Mouse (Mus musculus) midbrain, postnatal 0 days (tissue): ENCODE data around the gene Inhbb. TPM values are rescaled to one million over a fixed set of nuclear protein-coding genes. Genes with fewer than 3 reads are reported as not detected.

Experiments used
- ATAC-seq: fragments of 200-750 bp; cut with Nextera tagmentation; 2 replicates; pipeline ENCODE4 v1.8.0; 2017; ENCODE audit warnings: moderate number of reproducible peaks, mild to moderate bottlenecking, moderate TSS enrichment, moderate library complexity; ENCODE audit not compliant: low FRiP score
- DNase-seq: peaks from one replicate; pipeline ENCODE4 v3.0.0-alpha.2; 2015; ENCODE audit warnings: low spot score
- H3K27ac ChIP-seq: fragments of 300-500 bp; sonication (generic); 2 replicates; pipeline ENCODE4 v1.5.1; 2014; ENCODE audit warnings: low read depth, mild to moderate bottlenecking, low read length, mixed read lengths
- H3K27me3 ChIP-seq: fragments of 300-500 bp; sonication (generic); 2 replicates; pipeline ENCODE4 v1.6.1; 2014; ENCODE audit warnings: low read length, control low read depth, mixed read lengths; ENCODE audit not compliant: insufficient read depth
- H3K36me3 ChIP-seq: fragments of 300-500 bp; sonication (generic); 2 replicates; pipeline ENCODE4 v1.6.1; 2014; ENCODE audit warnings: low read length, control low read depth, mixed read lengths; ENCODE audit not compliant: insufficient read depth
- H3K4me1 ChIP-seq: fragments of 300-500 bp; sonication (generic); 2 replicates; pipeline ENCODE4 v1.6.1; 2014; ENCODE audit warnings: mild to moderate bottlenecking, control low read depth, antibody characterized with exemption, low read length, mixed read lengths; ENCODE audit not compliant: insufficient read depth
- H3K4me2 ChIP-seq: fragments of 300-500 bp; sonication (generic); 2 replicates; pipeline ENCODE4 v1.6.1; 2014; ENCODE audit warnings: low read depth, mild to moderate bottlenecking, low read length, mixed read lengths; ENCODE audit not compliant: poor library complexity, severe bottlenecking
- H3K4me3 ChIP-seq: fragments of 300-500 bp; sonication (generic); 2 replicates; pipeline ENCODE4 v1.5.1; 2014; ENCODE audit warnings: low read depth, mild to moderate bottlenecking, low read length, moderate library complexity
- H3K9ac ChIP-seq: fragments of 300-500 bp; sonication (generic); replicated peaks from 2 replicates; pipeline ENCODE4 v1.6.1; 2014; ENCODE audit warnings: mild to moderate bottlenecking, low read length, moderate library complexity, mixed read lengths; ENCODE audit not compliant: poor library complexity, severe bottlenecking
- H3K9me3 ChIP-seq: fragments of 300-500 bp; sonication (generic); 2 replicates; pipeline ENCODE4 v1.6.1; 2016; ENCODE audit warnings: low read length, control low read depth
- CTCF ChIP-seq: IDR thresholded peaks from 2 replicates; pipeline ENCODE4 v1.5.1; 2016; ENCODE audit warnings: antibody characterized with exemption, mild to moderate bottlenecking
- WGBS: fragments of 180-500 bp; shearing (Covaris S2); extraction: QIAGEN DNeasy Blood & Tissue Kit; methylation state at CpG from one replicate; pipeline ENCODE4 v1.1.7; 2014; 5-methylcytosine and 5-hydroxymethylcytosine counted together
- polyA plus RNA-seq: library from polyadenylated mRNA; unstranded; fragments of >200 nt; fragmentation: Nextera tagmentation; extraction: Ambion mirVana; gene quantifications from 2 replicates; pipeline ENCODE4 v1.2.1, GENCODE M21; 2015
- total RNA-seq: library from RNA; depleted of rRNA; stranded (reverse); fragments of >200 nt; gene quantifications from 2 replicates; pipeline ENCODE4 v1.2.3, GENCODE M21; 2014; rRNA removed

The Inhbb gene
- total and polyA plus RNA-seq, 2 experiments from 2014 or later: 2.6 to 5.1 TPM

- WGBS: 88% methylated on average over 3 of the region's 3 CpGs
- H3K27ac ChIP-seq: no peak overlapping the region
- ATAC-seq: no peak
- H3K4me3 ChIP-seq: no peak overlapping the region
- H3K27me3 ChIP-seq: no peaks in the 10 kb centered on the region
- no peak for DNase-seq
- no peak overlapping the region for H3K4me2 ChIP-seq
- H3K4me1 ChIP-seq: peaks cover 4% of the 10 kb centered on the region; the same call in 1 of the 2 replicates
- H3K36me3 ChIP-seq: no peaks in the 10 kb centered on the region
- no peak overlapping the region for H3K9ac ChIP-seq
- no peak for TF ChIP-seq CTCF
- H3K9me3 ChIP-seq: no peaks in the 10 kb centered on the region
Observed at GRCm38 (mm10) chr1:119386306-119386705, 35.7 kb downstream of the Inhbb start.

GRCm38 (mm10) chr1:119383916-119384315, 38.1 kb downstream of the Inhbb start:
- Histone ChIP-seq H3K27ac (no peak overlapping the region), H3K9me3 (no peaks in the 10 kb centered on the region), H3K36me3 (no peaks in the 10 kb centered on the region), H3K9ac (no peak overlapping the region), H3K27me3 (no peaks in the 10 kb centered on the region), H3K4me1 (peaks cover 1% of the 10 kb centered on the region; the same call in 1 of the 2 replicates), H3K4me2 (no peak overlapping the region), H3K4me3 (no peak overlapping the region)
- DNase-seq: peak; percentile 45
- TF ChIP-seq CTCF: no peak
- no peak for ATAC-seq
- WGBS: 52% methylated on average over 10 of the region's 10 CpGs

- 85% methylated on average over 4 of the region's 4 CpGs for WGBS
- H3K27me3 ChIP-seq: no peaks in the 10 kb centered on the region
Observed at GRCm38 (mm10) chr1:119380609-119381008, 41.4 kb downstream of the Inhbb start.

GRCm38 (mm10) chr1:119375376-119375775, 46.7 kb downstream of the Inhbb start:
- no peak overlapping the region for H3K9ac ChIP-seq
- ATAC-seq: no peak
- no peak for DNase-seq
- H3K4me2 ChIP-seq: no peak overlapping the region
- H3K4me1 ChIP-seq: no peaks in the 10 kb centered on the region
- no peak overlapping the region for H3K4me3 ChIP-seq
- H3K27ac ChIP-seq: no peak overlapping the region
- WGBS: 74% methylated on average over 5 of the region's 5 CpGs
- no peaks in the 10 kb centered on the region for H3K9me3 ChIP-seq
- no peaks in the 10 kb centered on the region for H3K36me3 ChIP-seq
- H3K27me3 ChIP-seq: no peaks in the 10 kb centered on the region
- no peak for TF ChIP-seq CTCF

More at GRCm38 (mm10) chr1:119380609-119381008, 41.4 kb downstream of the Inhbb start:
- Histone ChIP-seq H3K4me1 (no peaks in the 10 kb centered on the region), H3K9ac (no peak overlapping the region), H3K36me3 (no peaks in the 10 kb centered on the region), H3K4me3 (no peak overlapping the region), H3K4me2 (no peak overlapping the region), H3K9me3 (no peaks in the 10 kb centered on the region), H3K27ac (no peak overlapping the region)
- TF ChIP-seq CTCF: no peak
- ATAC-seq: no peak
- no peak for DNase-seq

- no peaks in the 10 kb centered on the region for H3K36me3 ChIP-seq
- no peak overlapping the region for H3K9ac ChIP-seq
- TF ChIP-seq CTCF: no peak
- 74% methylated on average over 12 of the region's 12 CpGs for WGBS
- DNase-seq (no peak), ATAC-seq (no peak)
- no peaks in the 10 kb centered on the region for H3K9me3 ChIP-seq
- H3K27me3 ChIP-seq: no peaks in the 10 kb centered on the region
- H3K4me1 ChIP-seq: no peaks in the 10 kb centered on the region
- no peak overlapping the region for H3K27ac ChIP-seq
- no peak overlapping the region for H3K4me2 ChIP-seq
- H3K4me3 ChIP-seq: no peak overlapping the region
Observed at GRCm38 (mm10) chr1:119367546-119367945, 54.5 kb downstream of the Inhbb start.

GRCm38 (mm10) chr1:119366315-119366714, 55.7 kb downstream of the Inhbb start:
- DNase-seq (no peak), ATAC-seq (no peak)
- Histone ChIP-seq H3K27me3 (no peaks in the 10 kb centered on the region), H3K4me2 (no peak overlapping the region), H3K27ac (no peak overlapping the region), H3K36me3 (no peaks in the 10 kb centered on the region), H3K9ac (no peak overlapping the region), H3K4me1 (no peaks in the 10 kb centered on the region), H3K4me3 (no peak overlapping the region), H3K9me3 (no peaks in the 10 kb centered on the region)
- 80% methylated on average over 6 of the region's 6 CpGs for WGBS
- TF ChIP-seq CTCF: no peak

Other genes starting within 250 kb of the Inhbb start
- 38.1 and 41.9 TPM in 2 replicates for gene Ralb, start 82.5 kb upstream of the Inhbb start, total RNA-seq
- gene Ralb, start 82.5 kb upstream of the Inhbb start, polyA plus RNA-seq: 63.2 and 65.1 TPM in 2 replicates
- gene Tmem185b, start 103.9 kb upstream of the Inhbb start, total RNA-seq: 20.9 and 22.7 TPM in 2 replicates
- 12.6 and 13.8 TPM in 2 replicates for gene Tmem185b, start 103.9 kb upstream of the Inhbb start, polyA plus RNA-seq
- 12.8 and 17.9 TPM in 2 replicates for gene Epb41l5, start 226.8 kb upstream of the Inhbb start, total RNA-seq
- 12.2 and 13.5 TPM in 2 replicates for gene Epb41l5, start 226.8 kb upstream of the Inhbb start, polyA plus RNA-seq